Mouse (Mus musculus): Measurements from ENCODE around the gene Pten. TPM values are rescaled to one million over a fixed set of nuclear protein-coding genes. Genes with fewer than 3 reads are reported as not detected.
A peak's percentile ranks its signal among the peaks of the same experiment; 100 is the strongest.

Pten gene
- polyA plus RNA-seq, 1 experiment from 2014 or later, result 10.8 TPM

DNA sequence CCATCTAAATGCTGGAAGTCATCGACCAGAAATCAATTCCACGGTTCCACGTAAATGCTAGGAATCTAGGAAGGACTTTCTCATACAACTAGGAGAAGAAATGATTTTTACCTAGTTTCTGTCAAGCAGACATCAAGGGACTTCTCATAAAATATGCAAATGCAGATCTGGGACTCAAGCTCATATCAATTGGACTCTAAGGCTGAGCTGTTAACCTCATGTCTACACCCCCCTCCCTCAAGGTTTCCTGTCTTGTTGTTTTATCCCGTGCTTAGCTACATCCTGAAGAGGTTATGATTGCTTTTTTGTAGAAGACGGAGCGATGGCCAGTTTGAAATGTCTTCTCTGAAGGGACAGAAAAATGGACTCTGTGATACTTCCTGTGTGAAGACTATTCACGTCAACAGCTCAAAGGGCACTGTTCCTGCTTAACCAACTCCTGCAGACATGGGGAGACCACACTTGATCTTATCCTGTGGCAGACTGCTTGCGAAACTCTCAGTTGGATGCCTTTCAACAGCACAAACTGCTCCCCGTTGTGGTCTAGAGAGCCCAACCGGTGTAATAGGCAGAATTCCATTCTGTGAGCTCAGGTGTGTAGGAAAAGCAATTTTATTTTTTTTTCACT, 111.9 kb downstream of the Pten start:
- no peak overlapping the region for H3K4me3 ChIP-seq (ENCODE audit: low read depth, low read length)
- no peaks in the 10 kb centered on the region for H3K4me1 ChIP-seq (ENCODE audit: insufficient read depth, low read depth, low read length)
- no peaks in the 10 kb centered on the region for H3K9me3 ChIP-seq (ENCODE audit: low read length)
- no peak overlapping the region for H3K27ac ChIP-seq (ENCODE audit: low read length)
- no peak for TF ChIP-seq EP300 (IDR thresholded peaks at IDR 0.05)
- no peak for TF ChIP-seq CTCF (IDR thresholded peaks at IDR 0.05)
- H3K36me3 ChIP-seq (ENCODE audit: insufficient read depth, low read length), result no peaks in the 10 kb centered on the region
- WGBS, result 31% methylated on average over 10 of the region's 10 CpGs
- no peaks in the 10 kb centered on the region for H3K27me3 ChIP-seq (replicated peaks; ENCODE audit: insufficient read depth, low read length)
- H3K9ac ChIP-seq (replicated peaks; ENCODE audit: low read depth), result no peak overlapping the region
- H3K4me2 ChIP-seq (replicated peaks; ENCODE audit: low read depth, low read length), result no peak overlapping the region
- DNase-seq (ENCODE audit: low spot score) (peak; percentile 39), ATAC-seq (peak; percentile 32; the same call in 1 of the 2 replicates)

GRCm38 (mm10) chr19:32873904-32874637, 116.8 kb downstream of the Pten start:
- Histone ChIP-seq H3K4me2 (replicated peaks; ENCODE audit: low read depth, low read length) (no peak overlapping the region), H3K36me3 (ENCODE audit: insufficient read depth, low read length) (no peaks in the 10 kb centered on the region), H3K27me3 (replicated peaks; ENCODE audit: insufficient read depth, low read length) (no peaks in the 10 kb centered on the region), H3K9me3 (ENCODE audit: low read length) (no peaks in the 10 kb centered on the region), H3K9ac (replicated peaks; ENCODE audit: low read depth) (no peak overlapping the region), H3K4me3 (ENCODE audit: low read depth, low read length) (no peak overlapping the region), H3K27ac (ENCODE audit: low read length) (no peak overlapping the region), H3K4me1 (ENCODE audit: insufficient read depth, low read depth, low read length) (no peaks in the 10 kb centered on the region)
- ATAC-seq (no peak), DNase-seq (ENCODE audit: low spot score) (no peak)
- 67% methylated on average over 7 of the region's 7 CpGs for WGBS
- no peak for TF ChIP-seq EP300 (IDR thresholded peaks at IDR 0.05)
- no peak for TF ChIP-seq CTCF (IDR thresholded peaks at IDR 0.05)

Other genes with a start within 250 kb of the Pten start
- gene Papss2, start 161.7 kb upstream of the Pten start, polyA plus RNA-seq (2015; fragmentation: Nextera tagmentation; extraction: Ambion mirVana), result 2.9 and 3.9 TPM in 2 replicates
- 41.2 and 43.8 TPM in 2 replicates for gene Atad1, start 17.7 kb upstream of the Pten start, polyA plus RNA-seq (2015; fragmentation: Nextera tagmentation; extraction: Ambion mirVana)